Mouse (Mus musculus) frontal cortex, postnatal 14 days (tissue): ENCODE measurements around the gene Nfe2l1.
"Not testable (repeated sequence)": the region's sequence is repeated elsewhere in the genome, so short reads cannot be mapped to it uniquely, and the experiment has no call there.

Source experiments
- DNase-seq, 2 experiments: peaks; one replicate each; pipeline ENCODE4 v3.0.0; 2022; ENCODE audit warnings: low spot score in 2 of 2

Gene Nfe2l1

GRCm38 (mm10) chr11:96829813-96830538, at the start of gene Nfe2l1:
Gene Nfe2l1, minus strand, starts transcription at chr11:96829968.
- DNase-seq: peak; percentile 97 to 99

DNA sequence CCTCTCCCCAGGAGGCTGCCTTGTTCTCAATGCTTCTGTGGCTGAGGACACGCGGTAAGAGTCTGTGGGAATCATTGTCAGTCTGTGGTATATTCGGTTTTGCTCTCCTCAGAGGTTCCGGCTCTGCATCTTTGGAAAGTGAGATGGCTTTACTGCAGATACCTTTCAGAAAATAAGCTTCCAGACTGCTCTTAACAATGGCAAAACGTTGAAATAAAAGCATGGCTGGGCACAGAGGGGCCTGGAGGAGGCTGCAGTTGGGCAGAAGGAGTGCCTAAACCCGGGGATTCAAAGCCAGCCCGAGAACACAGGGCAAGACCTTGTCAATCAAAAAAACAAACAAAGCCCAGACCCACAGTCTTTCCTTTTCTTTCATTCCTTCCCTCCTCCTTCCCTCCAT, 49.6 kb upstream of the Nfe2l1 start:
- no peak for DNase-seq

DNA sequence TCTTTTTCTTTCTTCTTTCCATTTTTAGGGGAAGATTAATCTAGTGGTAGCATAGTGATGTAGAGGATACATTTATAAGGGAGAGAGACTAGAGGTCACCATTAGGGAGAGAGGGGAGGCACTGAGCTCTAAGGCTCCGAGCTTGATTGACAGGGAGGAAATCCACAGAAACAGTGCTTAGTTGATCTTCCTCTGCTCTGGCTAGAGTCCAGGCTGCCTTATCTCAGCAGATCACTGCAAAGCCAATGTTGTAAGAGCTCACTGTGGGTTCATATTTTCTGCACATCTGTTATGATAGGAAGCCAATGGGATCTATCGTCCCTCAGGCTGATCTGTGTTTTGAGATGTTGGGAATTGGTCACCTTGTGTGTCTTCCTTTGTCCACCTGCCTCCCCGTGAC, 48.9 kb upstream of the Nfe2l1 start:
- DNase-seq: no peak

DNA sequence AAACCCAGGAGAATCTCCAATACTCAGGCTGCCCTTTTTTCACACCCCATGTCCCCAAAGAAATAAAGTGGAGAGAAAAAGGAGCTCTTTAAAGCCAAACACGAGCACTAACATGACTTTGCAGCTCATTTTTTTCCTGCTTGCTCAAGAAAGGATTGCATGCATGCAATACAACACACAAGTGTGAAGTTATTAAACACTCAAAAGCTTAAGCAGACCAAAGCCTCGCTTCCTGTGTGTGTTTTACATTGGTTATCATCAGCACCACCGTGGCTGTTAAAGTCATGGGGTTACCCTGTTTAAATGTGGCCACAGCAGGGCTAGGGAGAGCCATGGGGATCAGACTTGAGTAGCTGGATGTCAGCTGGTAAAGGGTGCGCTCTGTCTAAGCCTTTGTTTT, 47.3 kb upstream of the Nfe2l1 start:
- no peak for DNase-seq

DNA sequence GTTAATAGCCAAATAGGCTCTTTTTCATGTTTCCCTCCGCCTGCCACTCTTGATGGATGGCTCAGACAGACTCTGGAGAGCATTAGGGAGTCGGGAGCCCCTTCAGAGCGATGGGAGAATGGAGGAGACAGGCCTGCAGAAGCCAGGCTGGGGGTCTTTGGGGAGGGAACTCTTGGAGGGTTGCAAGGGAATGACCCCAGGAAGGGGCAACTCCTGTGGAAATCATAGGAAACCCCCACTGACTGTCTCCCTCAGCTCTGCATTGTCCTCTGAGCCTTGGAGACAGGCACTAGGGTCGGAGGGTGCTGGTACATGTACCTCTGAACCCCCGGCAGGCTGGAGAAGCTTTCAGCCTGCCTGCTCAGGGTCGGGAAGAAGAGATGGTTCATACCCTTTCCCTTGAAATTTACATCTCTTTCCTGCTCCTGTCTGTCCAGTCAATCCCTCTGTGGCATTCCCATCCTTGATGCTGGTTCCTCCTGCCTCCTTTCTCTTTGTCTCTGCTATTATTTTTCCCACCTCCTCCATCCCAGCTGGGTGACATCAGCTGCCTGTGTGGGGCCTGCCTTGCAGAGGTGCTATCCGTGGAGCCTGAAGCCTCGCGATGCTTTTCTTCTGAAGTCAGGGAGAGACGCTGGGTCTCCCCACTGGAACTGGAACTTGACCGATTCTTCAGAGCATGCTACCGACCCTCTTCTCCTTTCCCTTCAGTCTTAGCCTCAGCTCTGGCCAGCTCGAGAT, 46.7 kb upstream of the Nfe2l1 start:
- no peak for DNase-seq

GRCm38 (mm10) chr11:96875745-96876144, 46.0 kb upstream of the Nfe2l1 start:
- DNase-seq: peak; percentile 69 to 79

- DNase-seq: no peak
Observed at GRCm38 (mm10) chr11:96875270-96875669, 45.5 kb upstream of the Nfe2l1 start.

- no peak for DNase-seq
Observed at GRCm38 (mm10) chr11:96873601-96874140, 43.9 kb upstream of the Nfe2l1 start.

DNA sequence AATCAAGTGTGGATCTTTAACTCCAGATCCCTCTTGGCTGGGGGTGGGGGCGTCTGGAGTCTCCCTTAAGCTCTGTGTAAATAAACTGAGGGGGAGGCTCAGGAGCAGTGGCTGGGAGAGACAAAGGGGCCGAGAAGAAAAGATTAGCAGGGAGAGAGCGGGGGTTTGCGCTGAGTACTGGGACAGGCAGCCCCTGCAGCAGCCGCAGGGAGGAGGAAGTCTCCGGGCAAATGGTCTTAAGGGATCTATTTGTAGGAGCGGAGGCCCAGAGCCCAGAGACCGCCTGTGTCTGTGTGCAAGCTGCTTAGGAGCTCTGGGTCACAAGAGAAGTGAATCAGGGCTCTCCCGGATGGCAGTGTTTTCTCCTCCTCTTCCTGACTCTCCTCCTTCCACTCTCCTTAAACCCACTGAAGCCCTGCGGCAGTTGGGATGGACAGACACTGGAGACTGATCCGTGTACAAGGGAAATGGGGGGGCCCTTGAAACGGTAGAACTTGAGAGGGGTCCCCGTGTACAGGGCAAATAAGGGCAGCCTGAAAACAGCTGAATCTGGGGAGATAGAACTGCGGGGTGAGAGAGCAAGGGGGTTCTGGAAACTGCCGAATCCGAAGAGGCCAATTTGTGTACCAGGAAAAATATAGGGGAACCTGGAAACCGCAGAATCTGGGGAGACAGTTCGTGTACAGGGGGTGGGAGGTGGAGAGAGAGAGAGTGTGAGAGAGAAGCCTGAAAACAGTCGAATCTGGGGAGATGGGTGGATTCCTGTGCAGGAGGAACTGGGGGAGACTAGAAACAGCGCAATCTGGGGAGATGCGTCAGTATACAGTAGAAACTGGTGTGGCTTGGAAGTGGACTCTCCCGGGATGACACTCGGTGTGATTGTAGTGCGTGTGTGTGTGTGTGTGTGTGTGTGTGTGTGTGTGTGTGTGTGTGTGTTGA, 42.9 kb upstream of the Nfe2l1 start:
- DNase-seq: no peak

DNA sequence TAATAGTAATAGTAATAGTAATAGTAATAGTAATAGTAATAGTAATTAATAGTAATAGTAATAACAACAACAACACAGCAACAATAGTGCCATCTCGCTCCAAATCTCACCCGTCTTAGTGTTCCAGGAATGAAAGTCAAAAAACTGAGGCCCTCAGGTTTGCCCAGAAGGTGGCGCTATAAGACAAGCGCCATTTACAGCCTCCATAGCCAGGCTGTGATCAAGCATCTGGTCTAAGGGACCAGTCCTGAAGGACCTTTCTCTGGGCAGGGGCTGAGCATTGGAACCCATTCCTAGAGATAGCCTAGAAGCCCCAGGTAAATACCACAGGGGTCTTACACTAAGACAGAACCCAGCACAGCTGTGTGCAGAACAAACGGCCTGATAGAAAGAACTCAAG, 37.4 kb upstream of the Nfe2l1 start:
- peak; percentile 45 to 60 for DNase-seq

DNA sequence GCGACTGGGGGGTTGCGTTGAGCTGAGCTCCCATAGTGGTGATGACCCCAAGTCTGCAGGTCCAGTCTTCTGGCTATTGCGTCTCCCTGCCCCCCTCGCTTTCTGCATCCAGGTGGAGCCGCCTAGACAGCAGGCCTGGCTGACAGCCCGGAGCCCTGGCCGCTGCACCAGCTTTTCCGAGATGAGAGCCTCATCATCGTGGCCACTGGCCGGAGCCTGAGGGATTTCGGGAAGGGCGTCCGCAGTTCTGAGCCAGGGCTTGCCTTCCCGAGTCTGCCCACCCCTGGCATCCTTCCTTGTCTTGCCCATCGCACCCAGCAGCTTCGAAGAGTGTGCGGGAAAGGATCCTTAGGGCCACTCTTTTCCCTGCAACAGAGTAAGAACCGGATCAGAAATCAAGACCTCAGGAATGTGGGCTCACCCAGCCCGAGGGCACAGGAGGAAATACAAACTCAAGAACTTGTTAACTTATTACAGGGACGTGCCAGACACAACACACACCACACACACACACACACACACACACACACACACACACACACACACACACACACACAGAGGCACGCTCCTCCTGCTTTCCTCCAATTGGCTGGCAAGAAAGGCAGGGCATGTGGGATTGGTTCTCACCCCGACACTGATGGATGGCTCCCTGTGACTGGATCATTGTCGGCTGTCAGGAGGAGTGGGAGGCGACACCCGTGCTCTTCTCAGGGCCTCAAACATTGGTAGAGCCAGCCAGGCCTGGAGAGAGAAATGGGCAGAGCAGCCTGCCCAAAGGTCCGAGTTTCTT, 33.6 kb upstream of the Nfe2l1 start:
- no peak for DNase-seq

DNA sequence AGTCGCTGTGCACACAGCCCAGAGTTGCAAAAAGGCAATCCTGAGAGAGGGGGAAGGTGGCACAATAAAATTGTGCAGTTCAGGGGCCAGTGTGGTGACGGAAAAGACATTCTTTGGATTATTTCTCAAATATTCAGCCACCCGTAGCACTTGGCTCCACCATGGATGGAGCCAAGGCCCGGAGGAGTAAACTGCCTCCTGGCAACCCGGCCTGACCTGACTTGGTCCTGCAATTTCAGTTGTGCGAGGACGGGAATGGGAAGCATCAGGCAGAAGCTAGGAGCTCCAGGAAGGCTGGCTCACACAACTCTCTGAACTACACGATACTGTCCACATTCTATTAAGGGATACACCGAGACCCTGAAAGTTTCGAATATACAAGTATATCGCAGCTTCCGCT, 32.8 kb upstream of the Nfe2l1 start:
- DNase-seq: no peak

DNA sequence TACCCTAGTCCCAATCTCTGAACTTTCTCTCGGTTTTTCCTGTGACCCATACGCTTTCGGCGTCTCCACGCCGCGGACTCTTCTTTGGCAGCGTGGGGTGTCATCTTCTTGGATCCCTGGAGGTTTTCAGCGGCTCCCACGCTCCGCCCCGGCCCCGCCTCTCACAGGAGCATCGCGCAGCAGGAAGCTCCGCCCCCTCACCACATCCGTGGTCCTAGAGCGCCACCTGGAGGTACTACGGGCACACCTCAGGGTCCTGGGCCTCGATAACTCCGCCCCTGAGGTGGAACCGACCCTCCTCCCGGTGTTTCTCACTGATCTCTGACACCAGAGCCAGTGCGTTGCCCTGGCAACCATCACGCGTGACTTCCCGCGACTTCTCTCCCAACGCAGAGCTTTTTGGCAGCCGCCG, 32.1 kb upstream of the Nfe2l1 start:
- peak; percentile 88 to 92 for DNase-seq

- no peak for DNase-seq
Observed at GRCm38 (mm10) chr11:96861446-96861845, 31.7 kb upstream of the Nfe2l1 start.

GRCm38 (mm10) chr11:96860564-96860963, 30.8 kb upstream of the Nfe2l1 start:
- DNase-seq: peak; percentile 46 to 62

DNA sequence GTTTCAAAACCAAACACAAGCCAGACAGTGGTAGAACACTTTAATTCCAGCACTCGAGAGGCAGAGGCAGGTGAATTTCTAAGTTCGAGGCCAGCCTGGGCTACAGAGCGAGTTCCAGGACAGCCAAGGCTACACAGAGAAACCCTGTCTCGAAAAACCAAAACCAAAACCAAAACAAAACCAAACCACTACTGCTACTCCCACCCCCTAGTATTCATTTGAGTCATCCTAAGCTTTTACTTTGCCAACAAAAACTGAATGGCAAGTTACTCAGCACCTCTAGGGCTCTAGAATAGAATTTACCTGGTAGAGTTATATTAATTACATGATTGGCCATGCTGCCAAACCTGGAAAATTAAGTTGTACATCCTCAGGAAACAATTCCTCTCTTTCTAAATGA, 29.9 kb upstream of the Nfe2l1 start:
- no peak for DNase-seq

GRCm38 (mm10) chr11:96857446-96857845, 27.7 kb upstream of the Nfe2l1 start:
- DNase-seq: no peak

GRCm38 (mm10) chr11:96849681-96850467, 20.1 kb upstream of the Nfe2l1 start, which contains the start of gene Copz2:
Gene Copz2, plus strand, starts transcription at chr11:96849870.
- DNase-seq: no peak

GRCm38 (mm10) chr11:96849145-96849544, 19.4 kb upstream of the Nfe2l1 start:
- DNase-seq: not testable (repeated sequence)

- no peak for DNase-seq
Observed at GRCm38 (mm10) chr11:96848694-96849093, 18.9 kb upstream of the Nfe2l1 start.
